Comparison of ENCODE assay signal across 11 mouse cellular contexts in genomic region chr10:8805402-8805801, GRCm38 (mm10).
A peak's percentile ranks its signal among the peaks of the same experiment; 100 is the strongest.
DNase-seq lines count a peak whose midpoint lies in the region; ATAC-seq and TF ChIP-seq lines count a peak whose summit lies in the region.
"Had no signal": no experiment of that assay in that cellular context is flagged by ENCODE, and none has a peak within 500 bp of the region (broad histone marks: within the 10 kb centered on the region; RNA-seq: fewer than 3 reads in every experiment).

No protein-coding gene starts in this region.

- 91% methylated on average over 3 of the region's 3 CpGs for WGBS in midbrain, embryonic 15.5 days

- no peaks in the 10 kb centered on the region for H3K36me3 ChIP-seq in midbrain, embryonic 15.5 days (replicated peaks)
- H3K36me3 ChIP-seq: midbrain, embryonic 12.5 days had no signal

- no peaks in the 10 kb centered on the region for H3K9me3 ChIP-seq in midbrain, embryonic 15.5 days
- H3K9me3 ChIP-seq: embryonic facial prominence, embryonic 12.5 days; midbrain, embryonic 12.5 days had no signal

- H3K4me2 ChIP-seq in midbrain, embryonic 15.5 days, result no peak overlapping the region
- H3K4me2 ChIP-seq: embryonic facial prominence, embryonic 12.5 days; midbrain, embryonic 12.5 days had no signal

- H3K27ac ChIP-seq in gastrocnemius, adult 2 months, result peak overlapping the region; percentile 60
- H3K27ac ChIP-seq in brown adipose tissue, adult 24 weeks (replicated peaks; ENCODE audit: low read depth, low read length), result peak overlapping the region; percentile 75
- no peak overlapping the region for H3K27ac ChIP-seq in midbrain, embryonic 15.5 days
- H3K27ac ChIP-seq: midbrain, embryonic 12.5 days had no signal

- no peak for TF ChIP-seq CTCF in gastrocnemius, adult 2 months (IDR thresholded peaks at IDR 0.05)

- H3K9ac ChIP-seq in midbrain, embryonic 15.5 days, result no peak overlapping the region
- H3K9ac ChIP-seq: embryonic facial prominence, embryonic 12.5 days; midbrain, embryonic 12.5 days had no signal

- intact Hi-C loops in gastrocnemius, adult 2 months (cut with DNase I), result no loop called here

- H3K4me3 ChIP-seq in gastrocnemius, adult 2 months, result no peak overlapping the region
- H3K4me3 ChIP-seq in brown adipose tissue, adult 24 weeks (ENCODE audit: insufficient read depth, low read depth, low read length), result no peak overlapping the region
- H3K4me3 ChIP-seq in midbrain, embryonic 15.5 days, result no peak overlapping the region
- H3K4me3 ChIP-seq: embryonic facial prominence, embryonic 12.5 days; midbrain, embryonic 12.5 days had no signal

- DNase-seq in gastrocnemius, adult 2 months, result peak; percentile 18
- no peak for DNase-seq in gastrocnemius, postnatal 4 days (ENCODE audit: low spot score in 2 of 2)
- peak; percentile 66 to 78 for DNase-seq in kidney, adult 8-10 months
- peak; percentile 65 for DNase-seq in lung, postnatal 10 days
- DNase-seq in cerebellum, postnatal 36 days, result no peak
- DNase-seq in cerebellum, postnatal 25 days, result no peak
- DNase-seq: B cell, adult 2 months had no signal

- no peaks in the 10 kb centered on the region for H3K27me3 ChIP-seq in midbrain, embryonic 15.5 days (replicated peaks)
- H3K27me3 ChIP-seq: embryonic facial prominence, embryonic 12.5 days; midbrain, embryonic 12.5 days had no signal

- peaks cover 30% of the 10 kb centered on the region for H3K4me1 ChIP-seq in brown adipose tissue, adult 24 weeks (ENCODE audit: control insufficient read depth, insufficient read depth, insufficient read length, low read length)
- H3K4me1 ChIP-seq in midbrain, embryonic 15.5 days, result peaks cover 21% of the 10 kb centered on the region

- no peak for ATAC-seq in midbrain, embryonic 15.5 days (replicated peaks)

Comparison
In these comparisons a context has a peak if more than half of its experiments do, and no peak if none do; other contexts are left out.
1. DNase-seq: peak in gastrocnemius, adult 2 months (single experiment), kidney, adult 8-10 months (2 of 2) and lung, postnatal 10 days (single experiment); none in gastrocnemius, postnatal 4 days (0 of 2), cerebellum, postnatal 36 days (0 of 2) and cerebellum, postnatal 25 days (0 of 2).